Mouse (Mus musculus) central nervous system, embryonic 18 days (tissue): Measurements from ENCODE around the gene Rbm48. TPM values are rescaled to one million over a fixed set of nuclear protein-coding genes. Genes with fewer than 3 reads are reported as not detected.

ENCODE experiments used
- polyA plus RNA-seq: library from polyadenylated mRNA; depleted of rRNA; stranded (reverse); fragments of >200 nt; gene quantifications from 2 replicates; pipeline ENCODE4 v1.2.3, GENCODE M21; 2012; rRNA removed

Gene Rbm48
- 10.7 and 11.1 TPM in 2 replicates for polyA plus RNA-seq

DNA sequence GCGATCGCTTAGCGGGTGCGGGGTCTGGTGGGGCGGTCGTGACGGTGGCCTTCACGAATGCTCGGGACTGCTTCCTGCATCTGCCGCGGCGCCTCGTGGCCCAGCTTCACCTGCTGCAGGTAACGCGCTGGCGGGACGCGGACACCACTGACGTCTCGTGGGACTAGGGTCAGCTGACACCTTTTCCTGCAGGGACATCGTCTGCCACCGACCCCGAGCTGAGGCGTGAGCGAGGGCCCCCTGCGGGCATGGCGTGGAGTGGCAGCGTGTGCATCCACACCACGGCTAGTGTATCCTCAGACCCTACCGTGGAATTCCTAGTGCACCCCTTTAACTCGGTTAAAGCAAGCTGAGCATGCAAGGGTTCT is at the start of gene Rbm48:
Gene Rbm48, minus strand, starts transcription at position 187 of the 368 bp plus-strand sequence.

DNA sequence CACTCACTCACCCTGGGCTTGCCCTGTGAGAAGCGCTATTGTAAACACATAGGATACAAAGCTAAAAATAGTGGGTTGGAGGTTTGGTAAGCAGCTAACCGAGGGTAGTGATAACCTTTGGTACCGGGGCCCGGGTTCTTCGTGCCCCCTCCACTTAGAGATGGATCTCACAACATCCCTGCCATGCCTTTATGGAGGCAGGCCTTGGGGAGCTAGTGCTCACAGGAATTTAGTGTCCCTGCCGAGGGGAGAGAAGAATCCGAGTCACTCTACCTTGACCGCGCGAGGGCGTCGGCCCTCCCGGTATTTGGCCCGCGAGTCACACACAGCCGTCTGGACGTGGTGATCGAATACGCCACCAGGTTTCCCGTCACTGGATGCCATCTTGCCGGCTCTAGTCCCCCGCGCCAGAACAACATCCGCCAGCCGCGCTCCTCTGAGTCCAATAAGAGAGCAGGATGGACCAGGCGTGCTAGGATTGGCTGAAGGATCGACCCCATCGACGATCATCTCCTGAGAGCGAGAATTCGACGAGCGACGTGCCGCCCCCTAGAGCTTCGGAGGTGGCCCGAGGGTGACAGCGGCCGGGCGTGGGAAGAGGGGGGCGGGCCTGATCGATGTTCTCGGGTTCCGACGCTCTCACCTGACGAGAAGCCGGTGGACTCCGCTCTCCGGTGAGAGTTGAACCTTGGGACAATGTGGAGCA is 539 bp downstream of the Rbm48 start, which contains the start of gene Pex1:
Gene Pex1, plus strand, starts transcription at position 374 of the 706 bp plus-strand sequence.

DNA sequence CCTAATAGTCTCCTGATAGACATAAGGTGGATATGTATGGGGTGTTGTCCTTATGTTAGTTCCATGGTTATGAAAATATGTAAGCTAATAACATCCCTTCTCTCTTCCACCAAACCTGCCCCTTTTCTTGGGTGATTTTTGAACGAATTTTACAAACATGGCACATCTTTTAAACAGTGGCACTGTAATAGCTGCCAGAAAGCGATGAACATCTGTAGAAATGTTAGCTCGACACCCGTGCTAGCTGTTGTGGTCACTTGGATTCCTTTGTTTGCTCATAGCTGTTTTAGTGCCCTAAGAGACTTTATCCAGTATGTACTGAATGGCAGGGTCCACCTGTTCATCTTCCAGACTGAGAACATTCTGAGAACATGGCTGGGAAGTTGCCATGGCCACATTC is 25.1 kb downstream of the Rbm48 start, which contains the start of gene 1700109H08Rik:
Gene 1700109H08Rik, plus strand, starts transcription at position 301 of the 400 bp plus-strand sequence.

DNA sequence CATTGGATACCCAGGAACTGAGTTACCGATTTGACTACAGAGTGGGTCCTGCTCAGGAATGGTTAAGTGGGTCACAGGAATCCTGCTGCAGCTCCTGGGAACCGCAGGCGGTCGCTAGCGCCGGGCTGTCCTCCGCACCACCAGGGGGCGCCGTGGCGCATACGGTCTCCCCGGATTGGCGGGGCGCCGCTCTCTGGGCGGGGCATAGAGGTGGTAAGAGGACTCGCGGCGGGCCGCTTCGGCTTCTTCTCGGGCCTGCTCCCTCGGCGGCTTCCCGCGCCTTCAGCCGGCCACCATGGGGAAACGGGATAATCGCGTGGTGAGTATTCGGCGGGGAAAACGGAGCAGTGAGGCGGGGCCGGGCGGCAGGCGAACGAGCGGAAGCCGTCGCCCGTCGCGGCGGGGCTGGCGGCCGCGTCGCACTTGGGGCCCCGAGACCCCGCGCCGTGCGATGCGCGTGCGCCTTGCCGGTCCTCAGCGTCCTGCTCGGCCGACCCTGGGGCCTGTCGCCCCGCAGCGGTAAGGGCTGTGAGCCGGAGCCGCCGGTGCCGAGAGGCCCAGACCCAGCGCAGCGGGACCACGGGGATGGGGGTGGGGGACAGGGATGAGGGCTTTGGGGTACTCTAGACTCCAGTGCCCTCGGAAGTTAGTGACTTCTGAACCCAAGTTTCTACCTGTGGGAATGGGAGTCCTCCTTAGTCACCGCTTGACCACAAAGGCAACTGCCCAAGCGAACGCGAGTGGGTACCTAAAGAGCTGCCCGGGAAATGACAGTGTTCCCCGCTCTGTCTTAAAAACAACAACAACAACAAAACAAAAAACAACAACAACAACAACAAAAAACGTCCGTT is 52.5 kb downstream of the Rbm48 start, which contains the start of gene Fam133b:
Gene Fam133b, plus strand, starts transcription at position 205 of the 851 bp plus-strand sequence.

Other genes with a start within 250 kb of the Rbm48 start
- 27.7 and 27.9 TPM in 2 replicates for gene Fam133b, start 52.8 kb downstream of the Rbm48 start, polyA plus RNA-seq
- gene 1700109H08Rik, start 25.0 kb downstream of the Rbm48 start, polyA plus RNA-seq, result 4.7 and 5.5 TPM in 2 replicates
- 26.1 and 26.7 TPM in 2 replicates for gene Pex1, start 519 bp downstream of the Rbm48 start, polyA plus RNA-seq
- gene Tmbim7, start 54.6 kb upstream of the Rbm48 start, polyA plus RNA-seq, result not detected in 2 replicates
- gene Gatad1, start 60.6 kb upstream of the Rbm48 start, polyA plus RNA-seq, result 60.0 and 68.1 TPM in 2 replicates
- gene Ankib1, start 206.3 kb upstream of the Rbm48 start, polyA plus RNA-seq, result 22.8 and 24.2 TPM in 2 replicates
- 46.6 and 50.3 TPM in 2 replicates for gene Krit1, start 206.6 kb upstream of the Rbm48 start, polyA plus RNA-seq
- 0.05 and 0.06 TPM in 2 replicates for gene Lrrd1, start 248.6 kb upstream of the Rbm48 start, polyA plus RNA-seq